Mouse (Mus musculus) heart, embryonic 14.5 days (tissue): Measurements from ENCODE around the gene Tcf15. TPM values are rescaled to one million over a fixed set of nuclear protein-coding genes. Genes with fewer than 3 reads are reported as not detected.

Source experiments
- ATAC-seq: fragments of 200-750 bp; cut with Nextera tagmentation; 2 replicates; pipeline ENCODE4 v1.8.0; 2017; ENCODE audit warnings: low read depth, moderate TSS enrichment; ENCODE audit not compliant: insufficient number of reproducible peaks, insufficient read depth, low FRiP score
- H3K27ac ChIP-seq, 2 experiments: fragments of 200-500 bp in 1 of 2; fragments of 300-500 bp in 1 of 2; sonication (generic) in 1 of 2; replicated peaks in 1 of 2; 2 replicates each; pipeline ENCODE4 v1.5.1; 2012 to 2014; ENCODE audit warnings: low read depth in 2 of 2, low read length in 2 of 2, control low read depth in 1 of 2, mild to moderate bottlenecking in 1 of 2, mixed read lengths in 1 of 2; ENCODE audit not compliant: control insufficient read depth in 1 of 2, insufficient read depth in 1 of 2
- H3K27me3 ChIP-seq: fragments of 300-500 bp; sonication (generic); 2 replicates; pipeline ENCODE4 v1.6.1; 2014; ENCODE audit warnings: mild to moderate bottlenecking, low read length, control low read depth; ENCODE audit not compliant: control insufficient read depth, insufficient read depth
- H3K36me3 ChIP-seq: fragments of 300-500 bp; sonication (generic); 2 replicates; pipeline ENCODE4 v1.6.1; 2014; ENCODE audit warnings: mild to moderate bottlenecking, control low read depth, low read length, mixed read lengths; ENCODE audit not compliant: control insufficient read depth, insufficient read depth
- H3K4me1 ChIP-seq, 2 experiments: fragments of 200-500 bp in 1 of 2; fragments of 300-500 bp in 1 of 2; sonication (generic) in 1 of 2; 2 replicates each; pipeline ENCODE4 v1.6.1; 2012 to 2014; ENCODE audit warnings: low read length in 2 of 2, control low read depth in 1 of 2, mixed read lengths in 1 of 2; ENCODE audit not compliant: control insufficient read depth in 2 of 2, insufficient read depth in 2 of 2
- H3K4me2 ChIP-seq: fragments of 300-500 bp; sonication (generic); 2 replicates; pipeline ENCODE4 v1.6.1; 2014; ENCODE audit warnings: mild to moderate bottlenecking, low read length
- H3K4me3 ChIP-seq, 2 experiments: fragments of 200-500 bp in 1 of 2; fragments of 300-500 bp in 1 of 2; sonication (generic) in 1 of 2; 2 replicates each; pipeline ENCODE4 v1.5.1; 2012 to 2014; ENCODE audit warnings: low read length in 2 of 2, mild to moderate bottlenecking in 2 of 2, control low read depth in 1 of 2, low read depth in 1 of 2, moderate library complexity in 1 of 2; ENCODE audit not compliant: control insufficient read depth in 1 of 2, insufficient read depth in 1 of 2
- H3K9ac ChIP-seq: fragments of 300-500 bp; sonication (generic); 2 replicates; pipeline ENCODE4 v1.6.1; 2014; ENCODE audit warnings: mild to moderate bottlenecking, low read length
- H3K9me3 ChIP-seq: fragments of 300-500 bp; sonication (generic); 2 replicates; pipeline ENCODE4 v1.6.1; 2016; ENCODE audit warnings: low read length, control low read depth; ENCODE audit not compliant: control insufficient read depth
- WGBS: fragments of 180-500 bp; shearing (Covaris S2); extraction: QIAGEN DNeasy Blood & Tissue Kit; methylation state at CpG from one replicate; pipeline ENCODE4 v1.1.7; 2014; 5-methylcytosine and 5-hydroxymethylcytosine counted together
- polyA plus RNA-seq: library from polyadenylated mRNA; unstranded; fragments of >200 nt; fragmentation: Nextera tagmentation; extraction: Ambion mirVana; gene quantifications from 2 replicates; pipeline ENCODE4 v1.2.1, GENCODE M21; 2014

The Tcf15 gene
- polyA plus RNA-seq, 1 experiment from 2014 or later = 16.0 TPM

DNA sequence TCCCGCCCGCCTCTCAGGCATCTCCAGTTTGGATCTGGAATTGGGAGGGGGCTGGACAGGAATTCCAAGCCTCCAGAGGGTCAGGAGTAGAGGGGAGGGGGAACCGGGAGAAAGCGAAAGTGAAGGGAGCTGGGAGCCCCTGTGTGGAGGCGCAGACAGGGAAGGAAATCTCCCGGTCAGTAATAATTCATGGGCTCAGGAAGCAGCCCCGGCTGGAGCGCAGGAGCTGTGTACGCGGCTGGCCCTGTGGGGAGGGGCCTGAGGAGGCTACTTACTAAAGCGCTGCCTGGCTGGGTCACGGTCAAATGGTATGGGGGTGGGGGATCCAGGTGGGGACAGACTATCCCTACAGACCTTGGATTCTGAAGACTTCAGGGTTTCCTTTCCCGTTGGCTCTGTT, 1.3 kb upstream of the Tcf15 start:
- Histone ChIP-seq H3K36me3 (no peaks in the 10 kb centered on the region), H3K4me2 (peak overlapping the region; percentile 88), H3K9ac (peak overlapping the region; percentile 57), H3K4me3 (peak overlapping the region; percentile 48 to 55), H3K27me3 (peaks cover 58% of the 10 kb centered on the region), H3K4me1 (peaks cover 2 to 26% of the 10 kb centered on the region in 2 experiments; a peak in 2 of 4 replicates), H3K9me3 (no peaks in the 10 kb centered on the region), H3K27ac (0 out of 4 replicates have a peak overlapping the region, but pooled peaks of 1 of the 2 experiments have one; percentile 8)
- ATAC-seq = peak; percentile 38
- 4% methylated on average over 13 of the region's 13 CpGs for WGBS

- no peak overlapping the region for H3K27ac ChIP-seq
- ATAC-seq = no peak
- peaks cover 59% of the 10 kb centered on the region for H3K27me3 ChIP-seq
- 3% methylated on average over 11 of the region's 11 CpGs for WGBS
- no peak overlapping the region; the same call in 1 of the 2 replicates for H3K9ac ChIP-seq
- H3K36me3 ChIP-seq = no peaks in the 10 kb centered on the region
- peak overlapping the region; percentile 48 to 55; a peak in 3 of 4 replicates for H3K4me3 ChIP-seq
- H3K9me3 ChIP-seq = no peaks in the 10 kb centered on the region
- peak overlapping the region; percentile 88 for H3K4me2 ChIP-seq
- peaks cover 2 to 26% of the 10 kb centered on the region in 2 experiments; a peak in 2 of 4 replicates for H3K4me1 ChIP-seq
Measured at GRCm38 (mm10) chr2:152142571-152142970, 790 bp upstream of the Tcf15 start.

- Histone ChIP-seq H3K4me1 (peaks cover 2 to 26% of the 10 kb centered on the region in 2 experiments; a peak in 2 of 4 replicates), H3K27ac (peak overlapping the region in 1 of 2 experiments; percentile 6; a peak in 1 of 4 replicates), H3K4me2 (peak overlapping the region; percentile 88), H3K4me3 (peak overlapping the region; percentile 43 to 55), H3K36me3 (no peaks in the 10 kb centered on the region), H3K9me3 (no peaks in the 10 kb centered on the region), H3K9ac (peak overlapping the region; percentile 67), H3K27me3 (peaks cover 59% of the 10 kb centered on the region)
- ATAC-seq = no peak
- WGBS = 17% methylated on average over 9 of the region's 9 CpGs
Measured at GRCm38 (mm10) chr2:152144158-152144450, 743 bp downstream of the Tcf15 start.

- ATAC-seq = no peak
- no peaks in the 10 kb centered on the region for H3K9me3 ChIP-seq
- H3K4me3 ChIP-seq = peak overlapping the region; percentile 43 to 55
- peaks cover 2 to 26% of the 10 kb centered on the region in 2 experiments; a peak in 2 of 4 replicates for H3K4me1 ChIP-seq
- peak overlapping the region; percentile 88 for H3K4me2 ChIP-seq
- no peak overlapping the region for H3K27ac ChIP-seq
- WGBS = 67% methylated on average over 5 of the region's 5 CpGs
- no peaks in the 10 kb centered on the region for H3K36me3 ChIP-seq
- peak overlapping the region; percentile 67 for H3K9ac ChIP-seq
- H3K27me3 ChIP-seq = peaks cover 59% of the 10 kb centered on the region
Measured at GRCm38 (mm10) chr2:152144501-152144900, 1.1 kb downstream of the Tcf15 start.

GRCm38 (mm10) chr2:152145711-152146110, 2.4 kb downstream of the Tcf15 start:
- H3K9me3 ChIP-seq = no peaks in the 10 kb centered on the region
- peaks cover 2 to 26% of the 10 kb centered on the region in 2 experiments; a peak in 2 of 4 replicates for H3K4me1 ChIP-seq
- H3K36me3 ChIP-seq = no peaks in the 10 kb centered on the region
- WGBS = 67% methylated on average over 2 of the region's 2 CpGs
- peak overlapping the region in 1 of 2 experiments; percentile 55; a peak in 1 of 4 replicates for H3K4me3 ChIP-seq
- H3K27ac ChIP-seq = no peak overlapping the region
- no peak for ATAC-seq
- H3K4me2 ChIP-seq = peak overlapping the region; percentile 88
- H3K27me3 ChIP-seq = peaks cover 53% of the 10 kb centered on the region
- no peak overlapping the region for H3K9ac ChIP-seq

GRCm38 (mm10) chr2:152147079-152147478, 3.7 kb downstream of the Tcf15 start:
- H3K9ac ChIP-seq = no peak overlapping the region
- no peaks in the 10 kb centered on the region for H3K36me3 ChIP-seq
- peaks cover 41% of the 10 kb centered on the region for H3K27me3 ChIP-seq
- no peaks in the 10 kb centered on the region for H3K9me3 ChIP-seq
- no peak for ATAC-seq
- no peak overlapping the region for H3K27ac ChIP-seq
- 63% methylated on average over 3 of the region's 3 CpGs for WGBS
- H3K4me1 ChIP-seq = peaks cover 2 to 20% of the 10 kb centered on the region in 2 experiments; a peak in 2 of 4 replicates
- no peak overlapping the region for H3K4me2 ChIP-seq
- no peak overlapping the region for H3K4me3 ChIP-seq

- H3K27me3 ChIP-seq = peaks cover 25% of the 10 kb centered on the region
- H3K4me2 ChIP-seq = no peak overlapping the region
- no peak overlapping the region for H3K4me3 ChIP-seq
- WGBS = 80% methylated on average over 9 of the region's 9 CpGs
- H3K36me3 ChIP-seq = no peaks in the 10 kb centered on the region
- H3K9ac ChIP-seq = no peak overlapping the region
- no peak overlapping the region for H3K27ac ChIP-seq
- no peak for ATAC-seq
- no peaks in the 10 kb centered on the region for H3K9me3 ChIP-seq
- peaks cover 0 to 5% of the 10 kb centered on the region in 2 experiments; a peak in 2 of 4 replicates for H3K4me1 ChIP-seq
Measured at GRCm38 (mm10) chr2:152148675-152149074, 5.3 kb downstream of the Tcf15 start.

DNA sequence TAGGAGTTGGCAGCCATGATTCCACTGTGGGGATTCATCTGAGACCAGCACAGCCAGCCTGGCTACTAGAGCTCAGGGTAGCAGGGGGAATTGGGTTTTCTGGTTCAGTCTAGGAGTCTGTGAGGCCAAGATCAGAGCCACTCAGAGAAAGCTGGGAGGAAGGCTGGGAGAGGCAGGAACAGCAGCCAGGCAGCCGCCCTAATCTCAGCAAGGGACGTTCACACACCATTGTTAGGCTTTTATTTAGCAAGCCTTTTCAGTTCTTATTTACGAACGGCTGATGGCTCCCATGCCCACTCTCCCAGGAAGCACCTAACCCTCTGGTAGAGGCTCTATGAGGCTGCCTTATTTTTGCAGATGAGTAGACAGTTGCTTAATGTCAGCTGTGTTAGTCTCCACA, 6.5 kb downstream of the Tcf15 start:
- Histone ChIP-seq H3K4me2 (no peak overlapping the region), H3K4me3 (no peak overlapping the region), H3K9me3 (no peaks in the 10 kb centered on the region), H3K27ac (0 out of 4 replicates have a peak overlapping the region, but pooled peaks of 1 of the 2 experiments have one; percentile 4), H3K4me1 (no peaks in the 10 kb centered on the region), H3K9ac (no peak overlapping the region), H3K27me3 (peaks cover 13% of the 10 kb centered on the region), H3K36me3 (no peaks in the 10 kb centered on the region)
- 43% methylated on average over 4 of the region's 4 CpGs for WGBS
- no peak for ATAC-seq
